Mouse (Mus musculus) myocyte (in vitro differentiated cells): ENCODE data around the gene Adamtsl3. TPM values are rescaled to one million over a fixed set of nuclear protein-coding genes. Genes with fewer than 3 reads are reported as not detected.

Experiments
- H3K27me3 ChIP-seq: one replicate; pipeline ENCODE4 v1.6.1; 2011; ENCODE audit not compliant: control insufficient read depth, insufficient read depth, insufficient read length
- H3K36me3 ChIP-seq: one replicate; pipeline ENCODE4 v1.6.1; 2011; ENCODE audit not compliant: control insufficient read depth, insufficient read depth
- H3K4me2 ChIP-seq: one replicate; pipeline ENCODE4 v1.6.1; 2011; ENCODE audit warnings: low read depth, control low read depth
- H3K4me3 ChIP-seq: one replicate; pipeline ENCODE4 v1.5.1; 2011; ENCODE audit warnings: mild to moderate bottlenecking, control low read depth, moderate library complexity
- H3K79me2 ChIP-seq: one replicate; pipeline ENCODE4 v1.6.1; 2011; ENCODE audit not compliant: control insufficient read depth, insufficient read depth
- H3ac ChIP-seq: one replicate; pipeline ENCODE4 v1.6.1; 2011; ENCODE audit not compliant: control insufficient read depth, insufficient read length
- CEBPB ChIP-seq: IDR thresholded peaks from 2 replicates; pipeline ENCODE4 v1.6.1; 2011; ENCODE audit warnings: mild to moderate bottlenecking, moderate library complexity; ENCODE audit not compliant: poor library complexity, insufficient read depth, severe bottlenecking
- E2F4 ChIP-seq: IDR thresholded peaks from one replicate; pipeline ENCODE4 v1.6.1; 2011; ENCODE audit warnings: mild to moderate bottlenecking, control low read depth, moderate library complexity; ENCODE audit not compliant: insufficient read depth
- MAX ChIP-seq: IDR thresholded peaks from one replicate; pipeline ENCODE4 v1.6.1; 2011; ENCODE audit warnings: low read depth, mild to moderate bottlenecking, control low read depth
- MYOD1 ChIP-seq, 3 experiments: IDR thresholded peaks; one replicate each; pipeline ENCODE4 v1.6.1; 2011; ENCODE audit warnings: control low read depth in 2 of 3, low read depth in 2 of 3, mild to moderate bottlenecking in 2 of 3, moderate library complexity in 1 of 3; ENCODE audit not compliant: insufficient read length in 2 of 3, control insufficient read depth in 1 of 3
- MYOG ChIP-seq, 3 experiments: IDR thresholded peaks; one replicate each; pipeline ENCODE4 v1.6.1; 2011; ENCODE audit warnings: control low read depth in 2 of 3, low read depth in 2 of 3, mild to moderate bottlenecking in 2 of 3; ENCODE audit not compliant: insufficient read length in 2 of 3, control insufficient read depth in 1 of 3, insufficient read depth in 1 of 3
- POLR2A ChIP-seq: IDR thresholded peaks from one replicate; pipeline ENCODE4 v1.6.1; 2011; ENCODE audit warnings: low read depth, mild to moderate bottlenecking, control low read depth, moderate library complexity; ENCODE audit not compliant: insufficient read length
- POLR2AphosphoS2 ChIP-seq: IDR thresholded peaks from one replicate; pipeline ENCODE4 v1.6.1; 2011; ENCODE audit warnings: low read depth, control low read depth; ENCODE audit not compliant: insufficient read length
- REST ChIP-seq: IDR thresholded peaks from one replicate; pipeline ENCODE4 v1.6.1; 2011; ENCODE audit warnings: mild to moderate bottlenecking, control low read depth, moderate library complexity; ENCODE audit not compliant: insufficient read depth, insufficient read length
- SRF ChIP-seq: IDR thresholded peaks from one replicate; pipeline ENCODE4 v1.6.1; 2011; ENCODE audit warnings: low read depth; ENCODE audit not compliant: control insufficient read depth, insufficient read length
- TCF12 ChIP-seq: IDR thresholded peaks from one replicate; pipeline ENCODE4 v1.6.1; 2011; ENCODE audit warnings: mild to moderate bottlenecking, control low read depth; ENCODE audit not compliant: poor library complexity, insufficient read depth, severe bottlenecking
- TCF3 ChIP-seq: IDR thresholded peaks from one replicate; pipeline ENCODE4 v1.6.1; 2011; ENCODE audit warnings: low read depth, control low read depth; ENCODE audit not compliant: insufficient read length
- USF1 ChIP-seq: IDR thresholded peaks from one replicate; pipeline ENCODE4 v1.6.1; 2011; ENCODE audit warnings: low read depth, mild to moderate bottlenecking, control low read depth, moderate library complexity
- polyA plus RNA-seq: library from polyadenylated mRNA; unstranded; fragments of >200 nt; fragmentation: generic; extraction: Trizol; gene quantifications from one replicate; pipeline ENCODE4 v1.2.1, GENCODE M21; 2012; ENCODE audit warnings: missing spikeins

Gene Adamtsl3
- polyA plus RNA-seq, 1 experiment = 4.4 TPM

GRCm38 (mm10) chr7:82602008-82602407 lies 266.5 kb downstream of the Adamtsl3 start:
- Histone ChIP-seq H3K4me2 (no peak overlapping the region), H3ac (no peak overlapping the region), H3K27me3 (no peaks in the 10 kb centered on the region), H3K36me3 (no peaks in the 10 kb centered on the region), H3K4me3 (no peak overlapping the region), H3K79me2 (no peaks in the 10 kb centered on the region)
- TF ChIP-seq MYOG (IDR thresholded peaks at IDR 0.05; ENCODE audit: control insufficient read depth in 1 of 3, insufficient read depth in 1 of 3, insufficient read length in 2 of 3, low read depth in 2 of 3) (no peak), E2F4 (no peak), MAX (no peak), SRF (no peak), TCF3 (no peak), MYOD1 (IDR thresholded peaks at IDR 0.05; ENCODE audit: control insufficient read depth in 1 of 3, insufficient read length in 2 of 3, low read depth in 2 of 3) (no peak), REST (no peak), POLR2AphosphoS2 (no peak), CEBPB (no peak), USF1 (no peak), POLR2A (no peak), TCF12 (no peak)

GRCm38 (mm10) chr7:82605425-82605824 lies 269.9 kb downstream of the Adamtsl3 start:
- no peak overlapping the region for H3ac ChIP-seq
- H3K36me3 ChIP-seq = no peaks in the 10 kb centered on the region
- no peaks in the 10 kb centered on the region for H3K27me3 ChIP-seq
- H3K4me2 ChIP-seq = no peak overlapping the region
- no peaks in the 10 kb centered on the region for H3K79me2 ChIP-seq
- no peak overlapping the region for H3K4me3 ChIP-seq
- TF ChIP-seq TCF3 (no peak), POLR2AphosphoS2 (no peak), SRF (no peak), MAX (no peak), REST (no peak), MYOD1 (IDR thresholded peaks at IDR 0.05; ENCODE audit: control insufficient read depth in 1 of 3, insufficient read length in 2 of 3, low read depth in 2 of 3) (no peak)

GRCm38 (mm10) chr7:82609629-82610028 lies 274.1 kb downstream of the Adamtsl3 start:
- Histone ChIP-seq H3K4me2 (no peak overlapping the region), H3K4me3 (no peak overlapping the region), H3K36me3 (peaks cover 4% of the 10 kb centered on the region), H3ac (no peak overlapping the region), H3K79me2 (no peaks in the 10 kb centered on the region), H3K27me3 (no peaks in the 10 kb centered on the region)
- TF ChIP-seq POLR2AphosphoS2 = no peak
- no peak for TF ChIP-seq TCF3
- no peak for TF ChIP-seq REST
- TF ChIP-seq POLR2A = no peak
- no peak for TF ChIP-seq CEBPB

GRCm38 (mm10) chr7:82625342-82625741 lies 289.8 kb downstream of the Adamtsl3 start:
- no peak overlapping the region for H3K4me3 ChIP-seq
- H3K36me3 ChIP-seq = no peaks in the 10 kb centered on the region
- TF ChIP-seq TCF12 (no peak), REST (peak; percentile 92)
- H3K27me3 ChIP-seq = no peaks in the 10 kb centered on the region
- no peak overlapping the region for H3ac ChIP-seq
- H3K79me2 ChIP-seq = no peaks in the 10 kb centered on the region
- no peak overlapping the region for H3K4me2 ChIP-seq

- H3K27me3 ChIP-seq = no peaks in the 10 kb centered on the region
- H3K79me2 ChIP-seq = peaks cover 19% of the 10 kb centered on the region
- no peak overlapping the region for H3K4me3 ChIP-seq
- no peak overlapping the region for H3ac ChIP-seq
- H3K4me2 ChIP-seq = no peak overlapping the region
- TF ChIP-seq MAX (no peak), E2F4 (no peak), POLR2A (no peak), MYOD1 (IDR thresholded peaks at IDR 0.05; ENCODE audit: control insufficient read depth in 1 of 3, insufficient read length in 2 of 3, low read depth in 2 of 3) (no peak), SRF (no peak), TCF12 (no peak), POLR2AphosphoS2 (no peak), CEBPB (no peak), REST (no peak), USF1 (no peak), TCF3 (no peak), MYOG (IDR thresholded peaks at IDR 0.05; ENCODE audit: control insufficient read depth in 1 of 3, insufficient read depth in 1 of 3, insufficient read length in 2 of 3, low read depth in 2 of 3) (no peak)
- H3K36me3 ChIP-seq = peaks cover 5% of the 10 kb centered on the region
Measured at GRCm38 (mm10) chr7:82647183-82647582, 311.7 kb downstream of the Adamtsl3 start.

- no peak overlapping the region for H3ac ChIP-seq
- no peaks in the 10 kb centered on the region for H3K27me3 ChIP-seq
- TF ChIP-seq MYOG (IDR thresholded peaks at IDR 0.05; ENCODE audit: control insufficient read depth in 1 of 3, insufficient read depth in 1 of 3, insufficient read length in 2 of 3, low read depth in 2 of 3) (no peak), REST (no peak), MAX (no peak), POLR2A (no peak), CEBPB (no peak), POLR2AphosphoS2 (no peak), TCF12 (no peak), TCF3 (no peak), MYOD1 (IDR thresholded peaks at IDR 0.05; ENCODE audit: control insufficient read depth in 1 of 3, insufficient read length in 2 of 3, low read depth in 2 of 3) (no peak), E2F4 (no peak), SRF (no peak), USF1 (no peak)
- peaks cover 5% of the 10 kb centered on the region for H3K36me3 ChIP-seq
- peak overlapping the region; percentile 65 for H3K4me3 ChIP-seq
- peaks cover 19% of the 10 kb centered on the region for H3K79me2 ChIP-seq
- H3K4me2 ChIP-seq = peak overlapping the region; percentile 72
Measured at GRCm38 (mm10) chr7:82647909-82648308, 312.4 kb downstream of the Adamtsl3 start.
